Mouse (Mus musculus) spleen, adult 12 weeks (tissue): ENCODE measurements around the gene Rasgef1c.

ENCODE experiments used
- DNase-seq: peaks from one replicate; pipeline ENCODE4 v3.0.0; 2022; ENCODE audit warnings: low spot score

Gene Rasgef1c

GRCm38 (mm10) chr11:49901659-49902458 is at the start of gene Rasgef1c:
Gene Rasgef1c (plus strand): TSS chr11:49901835.
- peak; percentile 59 for DNase-seq

GRCm38 (mm10) chr11:49855144-49855543 is 46.5 kb upstream of the Rasgef1c start:
- no peak for DNase-seq

DNA sequence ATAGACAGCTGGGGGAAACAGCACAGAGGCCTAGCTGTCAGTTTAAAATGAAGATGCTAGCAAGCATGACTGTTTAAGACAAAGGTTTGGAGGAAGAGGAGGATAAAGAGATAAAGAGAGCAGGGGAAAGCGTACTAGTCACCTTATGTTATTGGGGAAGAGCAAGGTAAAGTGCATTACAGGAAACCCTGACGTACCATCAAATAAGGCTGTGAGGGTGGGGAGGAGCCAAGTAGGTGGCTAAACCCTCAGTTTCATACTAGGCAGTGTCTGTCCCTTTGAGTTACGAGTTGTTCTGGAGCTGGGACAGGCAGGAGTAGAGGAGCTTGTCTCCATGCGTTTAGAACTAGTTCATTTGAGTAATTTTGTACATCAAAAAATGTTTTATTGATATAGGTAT is 40.5 kb upstream of the Rasgef1c start:
- DNase-seq: no peak

GRCm38 (mm10) chr11:49863926-49864325 is 37.7 kb upstream of the Rasgef1c start:
- no peak for DNase-seq

- DNase-seq: no peak
Measured at GRCm38 (mm10) chr11:49867320-49867719, 34.3 kb upstream of the Rasgef1c start.

GRCm38 (mm10) chr11:49869762-49870161 is 31.9 kb upstream of the Rasgef1c start:
- DNase-seq: peak; percentile 23

DNA sequence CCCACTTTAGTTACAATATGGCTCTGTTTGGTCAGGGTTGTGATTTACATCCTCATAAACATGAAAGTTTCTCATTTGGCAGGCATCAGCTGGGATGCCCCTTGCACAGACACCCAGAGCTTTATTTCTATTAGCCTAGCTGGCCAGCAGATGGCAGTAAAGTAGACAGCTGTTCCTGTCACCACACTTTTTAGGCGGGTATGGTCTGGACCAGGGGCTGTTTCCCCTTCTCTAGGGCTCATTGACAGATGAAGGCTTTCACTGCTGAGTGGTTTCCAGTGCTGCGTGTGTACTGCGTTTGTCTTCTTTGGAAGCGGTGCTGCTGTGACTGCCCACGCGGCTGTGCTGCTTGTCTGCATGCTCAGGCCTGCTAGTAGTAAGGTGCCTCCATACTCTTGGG is 29.7 kb upstream of the Rasgef1c start:
- peak; percentile 24 for DNase-seq

DNA sequence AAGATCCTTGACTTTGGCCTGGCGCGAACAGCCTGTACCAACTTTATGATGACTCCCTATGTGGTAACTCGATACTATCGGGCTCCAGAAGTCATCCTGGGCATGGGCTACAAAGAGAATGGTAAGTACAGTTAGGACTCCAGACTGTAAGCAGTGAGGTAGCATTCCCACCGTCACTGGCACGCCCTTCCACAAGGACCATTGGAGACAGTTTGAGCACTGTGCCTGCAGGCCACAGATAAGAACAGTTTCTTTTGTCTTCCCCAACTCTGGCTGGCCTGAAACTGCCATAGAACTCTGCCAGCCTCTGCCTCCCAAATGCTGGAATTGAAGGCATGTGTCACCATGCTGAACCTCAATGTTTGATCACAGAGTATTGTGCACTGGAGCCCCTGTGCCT is 28.9 kb upstream of the Rasgef1c start:
- peak; percentile 19 for DNase-seq

DNA sequence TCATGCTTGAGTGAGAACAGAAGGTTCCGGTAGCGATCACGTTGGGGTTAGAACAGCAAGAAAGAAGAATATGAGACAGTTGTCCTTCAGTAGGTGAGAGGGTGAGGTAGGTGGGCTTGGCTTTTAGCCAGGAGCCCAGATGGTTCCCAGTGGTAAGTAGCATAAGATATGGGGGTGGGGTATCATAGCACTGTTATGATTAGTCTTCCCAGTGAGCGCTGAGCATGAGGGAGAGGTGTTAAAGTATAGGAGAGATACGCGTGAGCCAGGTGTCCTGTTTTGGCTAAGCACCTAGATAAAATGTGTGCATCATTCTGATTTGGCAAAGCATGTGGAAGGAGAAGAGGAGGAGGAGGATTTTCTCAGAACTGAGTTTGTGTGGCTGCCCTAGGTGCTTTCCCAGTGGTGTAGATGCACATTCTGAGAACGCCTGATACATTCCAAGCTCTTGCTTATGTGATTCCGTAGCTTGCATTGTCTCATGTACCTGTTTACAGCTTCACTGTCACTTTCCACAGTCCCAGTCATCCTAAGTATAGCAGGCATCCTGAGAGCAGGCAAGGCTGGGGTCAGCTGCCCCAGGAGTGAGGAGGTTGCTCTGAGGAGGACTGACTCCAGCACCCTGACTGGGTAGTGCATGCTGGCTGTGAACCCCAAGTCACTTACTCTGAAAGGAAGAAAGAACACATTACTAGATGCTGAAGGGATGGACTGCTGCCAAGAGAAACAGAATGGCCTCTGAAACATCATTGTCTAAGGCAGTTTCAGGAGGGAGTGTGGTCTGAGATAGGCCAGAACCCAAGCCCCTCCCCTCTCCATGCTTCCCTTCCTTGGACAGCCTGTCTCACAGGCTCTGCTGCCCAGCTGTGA is 24.5 kb upstream of the Rasgef1c start:
- no peak for DNase-seq

DNA sequence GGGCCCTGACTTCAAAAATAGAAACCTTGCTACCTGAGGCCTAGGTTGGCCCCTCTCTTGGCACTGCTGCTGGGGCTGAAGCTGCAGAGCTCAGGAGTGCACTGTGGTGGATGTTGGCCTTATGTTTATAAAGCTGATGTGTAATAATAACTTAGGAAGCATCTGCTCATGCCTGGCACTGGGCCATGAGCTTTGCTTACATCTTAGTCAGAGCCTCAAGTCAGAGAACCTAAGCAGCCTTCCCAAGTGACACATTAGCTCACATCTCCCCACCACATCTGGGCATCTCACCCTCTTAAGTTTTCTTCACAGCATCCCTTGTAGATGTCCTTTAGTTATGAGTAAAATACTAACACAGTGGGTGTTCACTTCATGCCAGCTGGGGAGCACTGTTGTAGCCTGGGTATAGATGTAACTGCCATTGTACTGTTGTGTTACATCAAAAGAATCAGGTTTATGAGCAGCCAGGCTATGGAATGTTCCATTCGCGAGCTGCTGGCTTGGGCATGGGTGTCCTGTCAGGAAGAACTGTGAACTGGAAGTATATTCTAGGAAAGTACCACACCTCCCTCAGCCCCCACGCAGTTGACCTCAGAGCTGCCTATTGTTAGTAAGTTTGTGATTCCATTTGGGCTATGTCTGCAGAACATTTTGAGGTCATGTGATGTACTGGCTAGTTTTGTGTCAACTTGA is 21.5 kb upstream of the Rasgef1c start:
- no peak for DNase-seq

GRCm38 (mm10) chr11:49883394-49883793 is 18.2 kb upstream of the Rasgef1c start:
- DNase-seq: no peak

DNA sequence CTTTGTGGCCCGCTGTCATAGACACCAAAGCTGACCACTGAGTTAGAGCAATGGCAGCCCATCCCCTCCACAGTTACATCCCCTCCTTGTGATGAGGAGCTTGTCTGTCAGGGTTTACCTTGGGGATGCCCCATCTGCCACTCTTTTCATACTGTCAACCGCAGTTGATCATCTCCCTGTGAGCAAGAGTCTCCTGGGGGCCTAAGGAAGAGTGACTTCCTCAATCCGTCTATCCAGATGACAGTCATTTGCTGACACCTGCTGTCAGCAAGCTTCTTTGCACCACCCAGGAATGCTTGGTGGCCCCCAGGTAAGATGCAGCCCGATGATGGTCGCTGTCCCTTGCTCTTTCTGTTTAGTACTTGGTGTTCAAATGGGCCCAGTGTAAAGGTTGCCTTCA is 13.2 kb upstream of the Rasgef1c start:
- DNase-seq: no peak

DNA sequence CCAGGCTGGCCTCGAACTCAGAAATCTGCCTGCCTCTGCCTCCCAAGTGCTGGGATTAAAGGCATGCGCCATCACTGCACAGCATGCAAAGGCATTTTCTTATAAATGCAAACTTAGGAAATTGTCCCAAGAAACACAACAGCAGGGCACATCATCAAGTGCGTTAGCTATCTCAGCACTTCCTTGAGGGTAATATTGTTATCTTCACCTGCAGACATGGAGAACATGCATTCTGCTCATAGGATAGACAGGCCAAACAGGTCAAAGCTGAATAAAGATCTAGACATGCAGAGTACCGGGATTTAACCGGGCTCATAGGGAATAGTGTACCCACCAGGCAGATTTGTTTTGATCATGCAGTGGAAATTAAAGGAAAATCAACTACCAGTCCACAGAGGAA is 9.6 kb upstream of the Rasgef1c start:
- DNase-seq: no peak

DNA sequence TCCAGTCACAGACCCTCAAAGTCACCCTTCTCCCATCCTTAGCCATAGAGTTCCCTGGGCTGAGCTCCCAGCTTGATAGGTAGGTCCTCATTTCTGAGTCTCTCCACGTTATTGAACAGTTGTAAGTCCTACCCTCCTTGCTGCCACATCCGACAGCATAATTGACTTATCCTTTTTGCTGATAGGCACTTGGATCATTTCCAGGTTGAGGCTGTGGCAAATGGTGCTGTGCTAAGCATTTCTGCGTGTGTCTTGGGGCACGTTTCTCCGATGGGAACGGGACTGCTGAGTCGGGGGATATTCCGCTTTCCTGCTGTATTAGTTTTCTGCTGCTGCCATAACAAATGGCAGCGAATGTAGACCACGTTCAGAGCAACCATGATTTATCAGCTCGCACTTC is 7.8 kb upstream of the Rasgef1c start:
- DNase-seq: no peak

DNA sequence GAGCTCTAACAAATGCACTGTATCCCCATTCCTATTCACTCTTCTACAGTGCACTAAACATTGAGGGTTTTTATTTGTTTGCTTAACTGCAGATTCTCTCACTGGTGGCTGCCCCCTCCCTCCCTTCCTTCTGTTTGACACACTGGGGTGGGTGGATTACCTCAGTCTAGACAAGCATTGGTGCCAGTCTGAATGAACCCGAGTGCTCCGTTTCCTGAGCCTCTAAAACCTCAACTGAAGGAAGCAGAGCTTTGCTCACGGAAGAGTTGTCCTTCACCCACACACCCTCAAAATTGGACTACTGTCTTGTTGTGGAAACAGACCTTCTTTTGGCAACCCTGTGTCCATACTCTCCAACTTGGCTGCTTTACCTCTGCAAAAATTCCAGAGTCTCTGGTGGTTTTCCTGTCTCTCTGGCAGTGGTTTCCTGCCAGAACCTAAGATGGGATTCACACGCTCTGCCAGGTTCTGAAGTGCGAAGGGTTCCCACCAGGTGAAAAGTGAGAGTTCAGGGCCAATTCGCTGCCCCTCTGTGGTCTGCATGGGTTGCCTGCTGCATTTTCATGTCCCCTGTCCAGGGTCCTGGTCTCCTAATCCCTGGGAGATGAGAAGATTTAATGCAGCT is 5.6 kb upstream of the Rasgef1c start:
- no peak for DNase-seq

DNA sequence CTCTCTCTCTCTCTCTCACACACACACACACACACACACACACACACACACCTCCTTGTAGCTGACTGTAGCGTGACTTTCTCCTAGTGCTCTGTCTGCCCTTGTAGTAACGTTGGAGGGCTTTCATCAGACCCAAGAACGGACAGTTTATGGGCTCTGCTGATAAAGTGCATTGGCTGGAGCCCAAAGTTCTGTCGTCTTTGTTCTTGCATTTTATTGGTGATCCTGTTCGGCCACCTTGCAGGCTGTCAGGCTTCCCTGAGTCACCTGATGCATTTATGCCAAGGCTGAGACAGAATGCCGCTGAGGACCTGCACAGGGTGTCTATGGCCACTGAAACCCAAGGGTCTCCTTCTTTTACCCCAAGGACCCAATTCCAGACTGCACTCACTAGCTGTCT is 1.6 kb upstream of the Rasgef1c start:
- peak; percentile 15 for DNase-seq

DNA sequence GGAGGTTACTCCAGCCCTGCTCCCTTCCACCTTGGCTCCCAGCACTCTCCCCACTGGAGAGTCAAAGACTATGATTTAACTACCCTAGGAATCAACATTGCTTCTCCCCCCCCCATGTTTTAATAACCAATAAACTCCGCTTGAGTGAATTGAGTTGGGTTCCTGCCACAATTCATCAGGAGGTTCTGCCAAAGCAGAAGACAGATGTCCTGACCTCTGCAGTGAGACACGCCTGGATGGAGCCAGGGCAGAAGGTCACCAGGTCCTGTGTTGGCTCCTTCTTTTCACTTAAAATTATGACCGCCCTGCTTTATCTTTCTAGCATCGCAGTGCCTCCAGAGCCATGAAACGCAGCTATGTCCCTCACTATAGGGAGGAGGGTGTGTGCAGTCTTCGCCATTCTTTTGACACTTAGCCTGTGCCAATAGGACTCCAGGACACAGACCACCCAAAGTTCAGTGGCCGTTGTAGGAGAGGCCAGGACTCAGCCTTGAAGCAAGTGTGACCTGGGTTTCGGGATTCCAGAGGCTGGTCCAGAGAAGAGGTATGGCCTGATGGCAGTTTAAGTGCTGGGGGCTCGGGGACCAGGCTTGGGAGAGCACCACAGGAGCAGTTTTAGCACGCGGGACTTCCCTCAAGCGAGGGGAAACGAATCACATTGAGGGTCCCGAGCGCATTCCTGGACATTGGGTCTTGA is 525 bp upstream of the Rasgef1c start:
- DNase-seq: no peak

- no peak for DNase-seq
Measured at GRCm38 (mm10) chr11:49903333-49903732, 1.7 kb downstream of the Rasgef1c start.

GRCm38 (mm10) chr11:49918521-49919180 is 17.0 kb downstream of the Rasgef1c start:
- DNase-seq: no peak

DNA sequence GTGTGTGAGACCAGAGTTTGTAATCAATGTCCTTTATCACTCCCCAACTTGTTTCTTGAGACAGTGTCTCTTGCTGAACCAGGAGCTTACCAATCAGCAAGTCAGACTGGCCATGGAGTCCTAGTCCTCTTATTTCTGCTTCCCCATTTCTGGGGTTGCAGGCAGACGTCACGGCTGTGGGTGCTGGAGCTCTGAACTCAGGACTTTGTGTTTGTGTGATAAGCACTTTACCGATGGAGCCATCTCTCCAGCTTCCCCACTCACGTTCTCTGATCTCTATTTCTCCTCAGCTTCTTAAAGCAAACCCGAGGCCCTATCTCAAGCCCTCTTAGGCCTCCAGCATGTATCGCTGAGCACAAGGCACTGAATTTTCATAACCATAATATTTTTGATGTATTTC is 17.7 kb downstream of the Rasgef1c start:
- no peak for DNase-seq

DNA sequence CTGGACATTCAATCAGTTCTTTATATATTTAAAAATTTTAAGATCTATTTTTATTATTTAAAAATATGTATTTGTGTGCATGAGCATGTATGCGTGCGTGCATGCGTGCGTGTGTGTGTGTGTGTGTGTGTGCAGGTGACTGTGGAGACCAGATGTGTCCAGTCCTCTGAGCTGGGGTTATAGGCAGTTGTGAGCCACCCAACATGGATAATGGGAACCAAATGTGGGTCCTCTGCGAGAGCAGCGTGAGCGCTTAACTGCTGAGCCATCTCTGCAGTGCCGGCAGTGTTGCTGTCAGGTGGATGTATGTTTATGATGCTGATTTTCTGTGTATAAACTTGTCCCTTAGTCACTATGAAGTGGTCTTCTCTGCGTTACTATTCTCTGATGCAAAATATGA is 21.9 kb downstream of the Rasgef1c start:
- DNase-seq: no peak
